Mouse (Mus musculus) lung, postnatal 0 days (tissue): ENCODE measurements around the gene Dscaml1.

Experiments used
- CTCF ChIP-seq: IDR thresholded peaks from 2 replicates; pipeline ENCODE4 v1.5.1; 2016; ENCODE audit warnings: antibody characterized with exemption, mild to moderate bottlenecking
- EP300 ChIP-seq: IDR thresholded peaks from 2 replicates; pipeline ENCODE4 v1.6.1; 2016; ENCODE audit warnings: antibody characterized with exemption, mild to moderate bottlenecking, control low read depth

- TF ChIP-seq CTCF (peak; percentile 90), EP300 (no peak)
These were observed 328.1 kb downstream of the Dscaml1 start for GRCm38 (mm10) chr9:45754452-45755091.
